Mouse (Mus musculus) E14TG2a.4 (cell line): ENCODE results near the gene Cited4.

Experiments used
- CTCF ChIP-seq: conservative IDR thresholded peaks from 2 replicates; pipeline ENCODE4 v1.5.1; 2014; ENCODE audit warnings: low read length
- NANOG ChIP-seq: IDR thresholded peaks from 2 replicates; pipeline ENCODE4 v1.6.1; 2014; ENCODE audit warnings: borderline replicate concordance, low read length, mixed read lengths
- POU5F1 ChIP-seq: IDR thresholded peaks from 2 replicates; pipeline ENCODE4 v1.6.1; 2014; ENCODE audit warnings: low read length, borderline replicate concordance

DNA sequence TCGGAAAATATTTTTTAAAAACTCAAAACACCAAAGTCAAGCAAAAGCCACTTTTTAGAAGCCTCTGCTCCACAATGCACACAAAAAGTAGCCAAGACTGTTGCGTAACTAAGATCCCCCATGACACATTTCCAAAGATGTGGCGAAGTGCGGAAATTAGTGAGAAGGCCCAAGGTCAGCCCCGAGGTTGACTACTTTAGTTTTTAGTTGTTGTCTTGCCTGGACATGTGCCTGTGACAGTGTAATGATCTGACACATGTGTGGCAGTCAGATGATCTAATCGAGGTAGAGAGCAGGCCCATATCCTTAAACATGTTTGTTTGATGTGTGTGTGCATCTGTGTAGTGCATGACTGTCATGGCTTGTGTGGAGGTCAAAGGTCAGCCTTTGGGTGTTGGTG lies 24.4 kb upstream of the Cited4 start:
- no peak for TF ChIP-seq CTCF
- no peak for TF ChIP-seq NANOG
- no peak for TF ChIP-seq POU5F1
